Mouse (Mus musculus) brain, embryonic 14.5 days (tissue): ENCODE results near the gene Kcnj8.

Source experiments
- CTCF ChIP-seq: fragments of 200-500 bp; IDR thresholded peaks from 2 replicates; pipeline ENCODE4 v1.5.1; 2012; ENCODE audit warnings: inconsistent platforms, mild to moderate bottlenecking, moderate library complexity, borderline replicate concordance; ENCODE audit not compliant: insufficient read depth, insufficient read length; ENCODE audit errors: extremely low read depth
- POLR2A ChIP-seq: fragments of 200-500 bp; IDR thresholded peaks from 2 replicates; pipeline ENCODE4 v1.6.1; 2012; ENCODE audit warnings: mild to moderate bottlenecking, inconsistent platforms, borderline replicate concordance; ENCODE audit not compliant: poor library complexity, insufficient read depth, insufficient read length, severe bottlenecking; ENCODE audit errors: extremely low read depth

- TF ChIP-seq CTCF (no peak), POLR2A (no peak)
Observed at GRCm38 (mm10) chr6:142616659-142617058, 45.2 kb upstream of the Kcnj8 start.
